Mouse (Mus musculus): ENCODE data around the gene Stard3nl.
"Not testable (repeated sequence)": the region's sequence is repeated elsewhere in the genome, so short reads cannot be mapped to it uniquely, and the experiment has no call there.

Stard3nl gene

DNA sequence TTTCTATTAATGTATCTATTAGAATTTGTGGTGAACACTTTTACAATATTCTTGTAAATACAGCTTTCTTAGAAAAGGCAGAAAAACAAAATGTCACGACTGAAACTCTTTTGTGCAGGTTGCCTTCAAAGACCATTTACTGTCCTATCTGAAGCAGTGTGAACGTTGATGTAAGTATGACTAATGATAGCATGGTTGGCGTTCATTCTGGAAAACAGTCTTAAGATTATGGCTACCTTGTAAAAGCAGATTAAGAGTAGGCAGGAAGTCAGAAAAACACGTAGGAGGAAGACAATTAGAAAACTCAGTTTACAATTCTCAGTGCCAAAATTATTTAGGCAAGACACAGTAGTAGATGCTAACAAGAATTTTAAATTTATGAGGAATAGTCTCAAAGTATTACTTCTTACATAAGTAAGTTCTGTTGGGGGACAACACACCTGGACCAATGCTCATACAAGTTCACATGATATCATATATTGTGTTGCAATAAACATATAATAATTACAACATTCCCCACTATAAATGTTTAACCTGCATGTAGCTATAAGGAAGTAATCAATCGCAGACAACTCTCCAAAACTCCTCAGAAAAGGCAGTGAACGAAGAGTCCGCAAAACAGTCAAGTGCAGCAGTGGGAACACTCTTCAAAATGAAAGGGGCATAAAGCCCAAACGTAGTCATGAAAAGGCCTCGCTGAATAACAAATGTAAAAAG is 14.3 kb downstream of the Stard3nl start:
- no peak for DNase-seq

DNA sequence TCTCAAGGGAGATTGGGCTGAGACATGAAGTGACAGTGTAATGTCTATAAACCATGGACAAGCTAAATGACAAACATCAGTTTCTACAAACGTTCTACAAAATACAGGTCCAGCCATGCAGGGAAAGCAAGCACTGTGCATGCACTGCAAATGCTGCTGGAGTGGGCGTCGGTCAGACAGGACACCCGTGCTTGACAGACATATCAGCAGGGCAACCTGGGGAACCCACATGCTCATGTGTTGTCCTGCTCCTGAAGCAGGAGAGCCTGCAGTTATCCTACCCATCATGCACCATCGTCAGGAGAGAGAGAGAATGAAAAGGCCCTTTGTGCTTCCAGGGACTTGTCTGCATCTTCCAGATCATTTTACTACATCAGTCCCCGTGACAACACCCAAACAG is 16.3 kb downstream of the Stard3nl start:
- DNase-seq, result no peak

- no peak for DNase-seq
Measured at GRCm38 (mm10) chr13:19372133-19372729, 23.4 kb downstream of the Stard3nl start.

GRCm38 (mm10) chr13:19368817-19369216 is 26.8 kb downstream of the Stard3nl start:
- no peak for DNase-seq

- DNase-seq, result peak; percentile 70
Measured at GRCm38 (mm10) chr13:19367536-19367935, 28.1 kb downstream of the Stard3nl start.

DNA sequence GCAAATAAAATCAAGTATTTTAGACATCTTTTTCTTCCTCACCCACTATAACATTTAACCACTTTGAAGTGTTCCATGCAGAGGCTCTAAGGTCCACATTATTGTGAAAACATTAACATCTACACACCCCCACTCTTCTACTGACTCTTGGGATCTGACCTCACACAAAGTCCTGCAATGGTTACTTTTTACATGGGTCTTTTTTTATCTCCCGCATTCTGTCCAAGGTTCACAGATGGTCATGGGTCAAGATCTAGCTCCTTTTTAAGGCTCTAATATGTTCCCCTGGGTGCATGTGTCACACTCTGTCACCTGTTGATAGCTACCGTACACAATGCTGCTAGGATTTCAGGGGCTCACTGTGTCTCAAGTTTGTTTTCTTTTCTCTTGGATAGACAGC is 28.7 kb downstream of the Stard3nl start:
- no peak for DNase-seq

- DNase-seq, result peak; percentile 73
Measured at GRCm38 (mm10) chr13:19365596-19365995, 30.0 kb downstream of the Stard3nl start.

GRCm38 (mm10) chr13:19364245-19364772 is 31.3 kb downstream of the Stard3nl start:
- no peak for DNase-seq

DNA sequence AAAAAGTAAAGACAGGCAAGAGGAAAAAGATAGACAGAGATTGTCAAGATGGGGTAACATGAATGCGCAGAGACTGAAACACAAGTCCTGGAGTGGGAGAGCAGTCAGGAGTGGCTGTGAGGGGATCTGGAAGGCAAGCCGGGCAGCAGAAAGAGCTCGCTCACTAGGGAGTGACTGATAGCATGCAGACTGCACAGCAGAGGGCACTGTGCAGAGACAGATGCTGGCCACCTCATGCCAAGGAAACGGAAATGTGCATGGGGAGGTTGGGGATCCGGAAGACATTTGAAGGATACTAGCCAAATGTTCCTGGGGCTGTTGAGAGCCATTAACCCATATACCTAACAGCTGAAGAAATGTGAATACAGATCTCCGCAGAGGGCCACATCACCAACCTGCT is 33.2 kb downstream of the Stard3nl start:
- DNase-seq, result no peak

GRCm38 (mm10) chr13:19358027-19358426 is 37.6 kb downstream of the Stard3nl start:
- DNase-seq, result no peak

DNA sequence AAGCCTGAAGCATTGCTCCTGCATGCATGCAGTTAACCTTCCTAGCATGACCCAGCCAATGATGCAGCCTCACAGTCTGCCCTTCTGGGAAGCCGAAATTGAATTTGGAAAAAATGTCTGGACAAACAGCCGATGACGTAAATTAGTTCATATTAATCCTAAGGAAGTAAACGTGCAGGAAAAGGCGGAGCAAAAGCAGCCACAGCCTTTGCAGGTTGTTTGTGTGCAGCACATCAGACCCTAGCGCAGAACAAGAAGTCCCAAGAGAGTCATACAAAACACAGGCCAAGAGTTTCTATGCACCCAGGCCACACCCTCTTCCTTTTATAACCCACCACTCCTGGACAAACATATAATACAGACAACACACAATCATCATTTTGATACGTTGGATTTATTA is 38.3 kb downstream of the Stard3nl start:
- DNase-seq, result no peak

DNA sequence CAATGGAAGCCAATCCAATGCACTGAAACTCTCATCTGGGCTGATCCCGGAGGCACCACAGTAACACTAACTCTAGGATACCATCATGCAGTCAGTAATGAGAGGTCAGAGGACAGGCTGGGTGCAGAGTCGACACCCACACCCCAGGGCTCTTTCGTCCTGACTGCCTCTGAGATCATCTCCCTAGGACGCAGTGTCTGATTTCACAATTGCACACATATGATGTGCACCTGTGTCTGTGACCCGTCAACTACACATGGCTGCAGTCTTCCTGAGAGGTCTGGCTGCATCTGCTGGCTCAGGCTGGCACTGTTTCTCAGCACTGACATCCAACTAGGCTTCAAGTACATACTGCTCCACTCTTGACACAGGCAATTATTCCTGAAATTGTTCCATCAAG is 38.9 kb downstream of the Stard3nl start:
- no peak for DNase-seq

DNA sequence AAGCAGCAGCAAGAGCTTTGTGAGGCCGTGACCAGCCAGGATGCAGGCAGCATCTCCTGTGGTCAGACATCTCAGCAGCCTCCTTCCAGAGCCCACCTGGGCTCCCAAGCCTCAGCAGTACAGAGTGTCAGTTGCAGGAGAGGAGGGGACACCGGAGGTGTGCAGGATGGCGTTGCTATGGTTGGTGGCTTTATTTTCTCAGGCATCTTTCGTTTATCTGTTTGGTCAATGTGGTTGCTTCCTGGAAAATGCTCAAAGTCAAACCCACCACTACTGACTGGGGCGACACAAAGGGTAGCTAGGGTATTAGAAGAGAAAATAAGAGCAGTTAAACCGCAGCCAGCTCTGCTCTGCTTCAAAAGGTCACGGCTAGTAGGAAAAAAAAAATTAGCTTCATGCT is 39.5 kb downstream of the Stard3nl start:
- no peak for DNase-seq

DNA sequence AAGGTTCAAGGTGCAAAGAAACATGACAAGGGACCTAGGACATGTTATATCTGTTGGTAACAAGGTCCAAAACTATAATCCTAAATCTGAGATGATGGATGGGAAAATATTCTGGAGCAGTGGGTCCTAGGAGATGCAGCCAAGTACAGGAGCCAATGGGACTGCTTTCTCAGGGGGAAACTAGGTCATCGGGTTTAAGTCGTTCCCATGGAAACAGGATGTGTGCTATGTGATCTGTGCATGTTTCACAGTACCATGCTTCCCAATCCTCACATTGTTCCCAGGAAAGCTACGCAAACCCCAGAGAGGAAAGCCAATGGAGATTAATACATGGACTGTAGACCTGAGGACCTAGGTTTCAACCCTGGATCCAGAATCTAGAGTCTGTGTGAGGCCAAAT is 42.8 kb downstream of the Stard3nl start:
- no peak for DNase-seq

DNA sequence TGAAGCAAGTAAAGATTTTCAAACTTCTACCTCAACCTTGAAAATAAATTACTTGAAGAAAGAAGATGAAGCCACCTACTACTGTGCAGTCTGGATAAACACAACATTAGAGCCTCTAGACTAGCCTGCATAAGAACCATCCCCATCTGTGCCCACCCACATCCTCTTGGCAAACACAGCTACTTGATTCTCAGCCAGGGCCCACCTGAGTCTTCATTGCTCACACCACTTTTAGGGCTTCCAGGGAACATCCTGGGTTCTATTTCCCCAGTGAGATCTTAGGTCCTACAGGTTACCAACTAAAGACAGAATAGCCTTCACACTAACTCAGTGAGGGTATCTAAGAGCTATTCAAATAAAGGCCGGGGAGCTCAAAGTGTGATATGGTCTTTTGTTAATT is 55.2 kb downstream of the Stard3nl start:
- not testable (repeated sequence) for DNase-seq

DNA sequence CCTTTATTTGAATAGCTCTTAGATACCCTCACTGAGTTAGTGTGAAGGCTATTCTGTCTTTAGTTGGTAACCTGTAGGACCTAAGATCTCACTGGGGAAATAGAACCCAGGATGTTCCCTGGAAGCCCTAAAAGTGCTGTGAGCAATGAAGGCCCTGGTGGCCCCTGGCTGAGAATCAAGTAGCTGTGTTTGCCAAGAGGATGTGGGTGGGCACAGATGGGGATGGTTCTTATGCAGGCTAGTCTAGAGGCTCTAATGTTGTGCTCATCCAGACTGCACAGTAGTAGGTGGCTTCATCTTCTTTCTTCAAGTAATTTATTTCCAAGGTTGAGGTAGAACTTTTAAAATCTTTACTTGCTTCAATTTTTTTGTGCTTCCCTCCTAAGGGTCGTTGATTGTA is 59.3 kb downstream of the Stard3nl start:
- not testable (repeated sequence) for DNase-seq
